Mouse (Mus musculus) c-Kit-positive CD71-negative TER-119-negative erythroid progenitor cells, embryonic 14.5 days (primary cell): ENCODE data around the gene Tenm2.

ENCODE experiments used
- DNase-seq: peaks from one replicate; pipeline ENCODE4 v3.0.0-alpha.2; 2013; ENCODE audit warnings: low read depth

Gene Tenm2

DNA sequence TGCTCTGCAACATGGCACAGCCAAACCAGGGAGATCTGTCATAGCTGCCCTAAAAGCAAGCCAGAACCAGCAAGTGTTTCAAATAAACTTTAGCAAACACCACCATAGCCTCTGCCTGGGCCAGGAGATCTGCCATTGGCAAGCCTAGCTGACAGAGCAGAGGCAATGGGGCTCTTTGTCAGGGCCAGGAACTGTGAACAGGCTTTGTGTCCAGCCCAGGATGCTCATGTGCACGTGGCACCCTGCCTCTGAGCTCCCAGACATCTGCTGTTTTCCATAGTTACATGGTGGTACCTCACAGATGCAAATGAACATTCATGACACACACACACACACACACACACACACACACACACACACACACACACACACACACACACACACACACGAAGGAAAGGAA lies 963.6 kb downstream of the Tenm2 start:
- no peak for DNase-seq

DNA sequence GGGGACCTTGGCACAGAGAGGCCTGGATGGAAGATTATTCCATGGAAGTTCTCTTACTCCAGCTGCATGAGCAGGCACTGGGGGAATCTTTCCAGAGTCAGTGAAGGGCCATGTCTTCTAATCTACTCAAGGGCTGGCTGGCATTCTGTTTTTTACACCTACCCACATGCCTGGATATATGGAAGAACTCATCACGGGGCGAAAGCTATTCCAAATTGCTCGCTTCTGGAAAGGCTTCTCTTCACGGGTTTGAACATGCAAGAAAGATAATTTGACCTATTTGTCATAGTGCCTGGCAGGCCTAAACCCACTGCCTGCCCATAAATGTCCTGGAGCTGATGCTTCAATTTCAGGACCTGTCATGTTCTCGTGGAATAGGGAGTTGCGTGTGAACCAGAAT lies 965.8 kb downstream of the Tenm2 start:
- no peak for DNase-seq

DNA sequence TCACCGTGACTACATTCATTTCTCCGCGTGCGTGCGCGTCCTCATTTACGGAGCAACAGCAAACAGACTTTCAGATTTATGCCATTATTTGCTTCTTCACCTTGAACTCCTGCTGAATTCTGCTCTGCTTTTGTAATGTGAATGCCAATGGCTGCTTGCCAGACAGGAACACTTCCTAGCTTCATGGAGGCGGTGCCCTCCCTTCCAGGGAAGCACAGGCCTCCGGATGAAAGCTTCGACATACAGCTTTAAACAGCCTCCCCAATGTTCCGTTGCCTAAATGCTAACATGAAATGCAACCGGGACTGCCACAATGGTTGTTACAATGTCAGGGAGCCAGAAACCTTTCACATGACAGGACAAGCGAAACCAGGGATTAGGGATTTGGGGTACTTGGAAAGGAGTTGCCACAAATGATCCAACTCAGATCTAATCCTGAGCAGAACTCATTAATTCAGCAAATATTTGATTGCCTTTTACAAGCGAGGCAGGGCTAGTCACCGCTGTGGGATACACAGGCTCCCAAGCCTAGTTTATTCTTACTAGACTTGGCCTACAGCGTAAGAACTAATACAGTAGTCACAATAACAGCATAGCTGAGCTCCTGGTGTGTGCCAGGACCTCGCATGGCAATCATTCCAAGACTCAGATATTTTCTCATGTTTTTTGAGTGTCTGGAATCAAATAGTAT lies 970.8 kb downstream of the Tenm2 start:
- DNase-seq: no peak

DNA sequence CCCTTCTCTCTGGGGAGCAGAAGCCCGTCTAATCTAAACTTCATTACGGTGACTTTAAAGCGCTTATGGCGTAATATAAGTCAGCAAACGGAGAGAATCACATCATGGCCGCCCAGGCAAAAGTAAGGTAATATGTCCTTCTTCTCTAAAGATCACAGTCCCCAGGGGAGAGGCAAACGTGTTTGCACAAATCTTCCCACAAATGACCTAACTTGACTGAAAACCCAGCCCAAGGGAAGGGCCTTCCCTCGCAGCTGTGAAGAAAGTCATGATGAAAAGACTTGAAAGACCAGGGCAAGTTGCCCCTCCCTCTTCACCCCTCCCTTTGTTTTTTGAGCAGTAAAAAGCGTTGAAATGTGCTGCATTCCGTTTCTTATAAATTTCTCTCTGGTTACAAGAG lies 971.9 kb downstream of the Tenm2 start:
- no peak for DNase-seq

DNA sequence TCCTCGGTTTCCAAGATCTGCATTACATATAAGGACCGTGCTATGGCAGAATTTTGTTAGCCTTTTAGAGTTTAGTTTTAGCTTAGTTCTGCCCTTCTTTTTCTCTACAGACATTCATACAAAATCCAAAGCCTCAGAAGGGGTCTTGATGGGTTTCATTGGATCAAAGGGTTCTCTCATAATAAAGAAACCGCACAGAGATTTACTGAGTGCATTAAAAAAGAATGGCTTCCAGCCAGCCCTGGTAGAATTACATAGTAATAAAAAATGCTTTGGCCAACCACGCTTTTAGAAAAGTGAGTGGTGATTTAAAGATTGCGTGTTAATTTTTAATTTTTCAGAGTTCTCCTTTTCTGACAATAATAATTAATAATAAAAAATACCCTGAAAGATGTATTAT lies 978.6 kb downstream of the Tenm2 start:
- DNase-seq: no peak

DNA sequence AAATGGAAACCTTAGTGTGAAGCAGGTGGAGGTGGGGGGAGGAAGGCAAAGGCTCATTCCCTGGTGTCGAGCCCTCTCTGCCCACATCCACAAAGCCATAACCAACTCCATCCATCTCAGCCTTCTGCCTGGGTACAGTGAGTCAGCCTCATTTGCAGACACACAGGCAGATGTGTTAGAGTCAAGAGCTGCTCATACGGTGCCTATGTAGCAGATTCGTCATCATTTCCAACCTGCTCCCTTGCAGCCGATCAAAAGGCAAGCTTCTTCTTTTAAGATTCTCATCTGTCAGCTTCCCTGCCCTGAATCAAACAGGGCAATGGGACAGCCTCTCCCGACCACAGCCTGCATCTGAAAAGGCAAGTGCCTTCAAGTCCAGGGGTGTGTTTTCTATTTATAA lies 979.0 kb downstream of the Tenm2 start:
- no peak for DNase-seq

DNA sequence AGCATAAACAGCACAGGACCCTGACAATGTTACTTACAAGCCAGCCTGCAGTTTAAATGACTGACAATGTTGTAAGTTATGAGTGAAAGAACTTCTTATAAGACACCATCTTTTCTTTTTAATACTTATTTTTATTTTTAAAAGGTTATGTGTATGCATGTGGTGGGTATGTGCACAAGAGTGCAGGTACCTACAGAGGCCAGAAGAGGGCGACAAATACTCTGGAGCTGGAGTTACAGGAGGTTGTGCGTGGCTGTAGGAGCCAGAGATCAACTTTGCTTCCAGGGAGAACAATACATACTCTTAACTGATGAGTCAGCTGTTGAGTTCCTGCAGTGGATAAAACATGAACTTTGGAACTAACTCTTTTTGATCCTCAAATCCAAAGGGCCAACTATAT lies 981.7 kb downstream of the Tenm2 start:
- no peak for DNase-seq

DNA sequence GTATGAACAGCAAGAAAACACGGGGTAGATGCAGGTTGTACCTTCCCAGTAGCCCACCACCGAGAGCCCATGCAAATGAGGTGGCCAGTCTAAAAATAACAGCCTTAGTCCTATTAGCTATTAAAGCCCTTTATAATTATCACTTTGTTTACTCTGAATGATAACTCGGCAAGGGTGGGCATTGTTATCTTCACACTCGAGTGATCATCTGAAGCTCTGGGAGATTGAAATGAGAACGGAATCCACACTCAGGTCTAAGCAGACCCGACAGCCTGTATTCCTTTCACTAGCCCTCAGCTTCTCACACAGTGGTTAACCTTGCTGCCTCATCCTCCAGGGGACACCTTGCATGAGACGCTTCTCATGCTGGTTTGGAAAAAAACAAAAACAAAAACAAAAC lies 985.7 kb downstream of the Tenm2 start:
- DNase-seq: no peak

DNA sequence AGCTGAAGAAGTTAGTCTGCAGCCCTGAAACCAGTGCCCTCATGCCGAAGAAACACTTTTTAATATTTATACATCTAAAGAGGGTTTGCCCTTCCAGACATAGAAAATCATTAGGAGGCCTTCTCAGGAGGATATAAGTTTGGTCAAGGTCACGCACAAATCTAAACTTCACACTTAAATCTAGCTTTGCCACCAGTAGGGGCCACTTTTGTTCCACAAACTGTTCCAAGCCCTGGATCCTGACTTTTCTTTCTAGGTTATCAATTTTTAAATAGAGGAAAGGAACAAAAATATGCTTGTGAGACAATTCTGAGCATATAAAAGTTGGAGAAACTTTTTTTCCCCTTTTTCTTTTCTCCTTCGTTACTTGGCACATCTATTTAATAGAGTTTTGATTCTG lies 989.6 kb downstream of the Tenm2 start:
- DNase-seq: no peak

DNA sequence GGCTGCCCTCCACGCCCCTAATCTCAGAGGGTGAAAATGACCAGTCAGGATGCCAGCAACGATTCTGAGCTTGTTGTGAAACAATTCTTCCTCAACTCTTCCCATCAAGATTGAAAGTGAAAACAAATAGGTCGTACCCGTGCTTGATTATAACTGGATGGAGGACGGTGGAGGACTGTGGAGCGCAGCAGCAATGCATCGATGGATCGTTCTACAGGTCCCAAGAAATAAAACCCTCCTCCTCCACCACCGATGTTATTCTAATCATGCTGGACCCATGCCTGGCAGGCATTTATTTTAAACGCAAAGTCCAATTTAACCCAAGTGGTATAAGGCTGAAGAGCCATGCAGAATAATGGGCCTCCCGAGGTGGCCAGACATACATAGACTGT lies 991.3 kb downstream of the Tenm2 start:
- no peak for DNase-seq

DNA sequence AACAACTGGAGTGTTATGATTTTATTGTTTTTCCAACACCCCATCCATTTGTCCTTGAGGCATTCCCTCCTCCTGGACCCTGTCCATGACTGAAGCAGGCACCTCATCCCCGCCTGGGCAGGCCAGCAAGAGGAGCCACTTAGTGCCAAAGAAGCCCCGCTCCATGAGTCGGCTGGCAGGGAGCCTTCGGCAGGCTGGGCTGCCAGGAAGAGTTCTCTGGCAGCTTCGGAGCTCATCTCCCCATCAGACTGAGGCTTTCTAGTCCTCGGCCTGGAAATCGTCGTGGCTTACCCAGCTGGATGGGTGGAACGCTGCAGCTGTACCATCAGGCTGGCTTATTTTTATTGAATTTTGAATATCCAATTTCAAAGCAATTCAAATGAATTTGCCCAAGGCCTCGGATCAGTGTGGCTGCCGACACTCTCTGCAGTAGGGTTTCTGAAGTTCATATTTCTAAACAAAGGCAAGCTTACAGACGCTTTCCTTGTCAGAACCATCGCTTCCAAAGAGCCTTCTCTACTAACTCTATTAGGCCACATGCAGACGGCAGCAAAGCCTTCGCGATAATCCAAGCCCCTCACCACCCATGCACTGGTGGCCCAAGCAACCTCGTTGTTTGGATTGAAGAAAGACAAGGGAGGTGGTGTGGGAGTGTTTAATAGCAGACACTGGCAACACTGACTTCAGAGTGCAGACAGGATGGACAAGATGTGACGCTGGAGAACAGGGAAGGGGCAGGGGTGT lies 991.8 kb downstream of the Tenm2 start:
- no peak for DNase-seq

DNA sequence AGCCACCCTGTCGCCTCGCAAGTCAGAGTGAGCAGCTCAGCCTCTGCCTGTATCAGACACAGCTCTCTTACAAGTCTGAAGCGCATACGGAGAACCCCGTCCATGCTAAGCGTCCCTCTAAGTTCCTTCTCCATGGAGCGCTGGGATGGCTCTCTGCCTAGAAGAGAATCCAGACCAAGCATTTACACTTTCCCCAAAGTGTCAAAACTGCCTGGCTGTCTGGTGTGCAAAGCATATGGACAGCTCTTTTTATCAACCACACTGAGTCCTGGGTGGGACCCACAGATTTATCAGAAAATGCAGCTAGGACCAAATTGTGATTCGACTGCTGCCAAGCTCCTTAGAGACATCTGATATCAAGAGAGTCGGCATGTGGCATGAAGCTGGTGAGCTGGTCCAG lies 996.9 kb downstream of the Tenm2 start:
- no peak for DNase-seq

DNA sequence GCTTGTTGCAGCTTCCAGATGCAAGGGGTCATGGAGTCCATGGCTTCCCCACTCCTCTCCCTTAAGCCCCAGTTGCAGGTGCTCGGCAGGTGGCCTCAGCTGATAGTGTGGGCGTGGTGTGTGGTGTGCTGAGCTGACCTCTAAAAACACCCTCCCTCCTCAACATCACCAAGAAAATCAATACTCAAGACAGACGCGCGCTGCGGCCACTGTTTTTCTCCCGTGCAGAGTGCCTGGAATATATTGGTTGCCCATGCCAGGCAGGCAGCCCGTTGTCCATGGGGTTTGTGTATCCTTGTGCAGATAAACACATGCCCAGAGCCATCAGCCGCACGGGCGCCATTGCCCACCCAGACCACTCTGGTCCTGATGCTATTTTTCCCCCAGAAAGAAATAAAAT lies 1007.1 kb downstream of the Tenm2 start:
- no peak for DNase-seq

DNA sequence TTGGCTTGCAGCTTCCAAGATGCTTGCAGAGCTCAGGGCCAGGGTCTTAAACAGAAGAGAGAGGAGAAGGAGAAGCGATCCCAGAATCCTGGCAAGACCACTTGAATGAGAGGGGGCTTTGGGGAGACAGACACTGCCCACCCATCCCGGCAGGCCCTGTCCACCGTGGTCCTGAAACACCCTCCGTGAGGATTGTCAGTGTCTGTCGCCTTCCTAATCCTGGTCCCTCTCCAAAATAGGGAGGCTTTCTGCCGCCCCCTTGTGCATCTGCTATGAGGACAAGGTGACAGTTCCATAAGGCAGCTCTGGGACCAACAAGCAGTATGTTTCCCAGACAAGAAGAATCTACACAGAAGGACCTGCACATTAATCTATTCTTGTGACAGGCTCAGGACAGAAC lies 1007.6 kb downstream of the Tenm2 start:
- no peak for DNase-seq

DNA sequence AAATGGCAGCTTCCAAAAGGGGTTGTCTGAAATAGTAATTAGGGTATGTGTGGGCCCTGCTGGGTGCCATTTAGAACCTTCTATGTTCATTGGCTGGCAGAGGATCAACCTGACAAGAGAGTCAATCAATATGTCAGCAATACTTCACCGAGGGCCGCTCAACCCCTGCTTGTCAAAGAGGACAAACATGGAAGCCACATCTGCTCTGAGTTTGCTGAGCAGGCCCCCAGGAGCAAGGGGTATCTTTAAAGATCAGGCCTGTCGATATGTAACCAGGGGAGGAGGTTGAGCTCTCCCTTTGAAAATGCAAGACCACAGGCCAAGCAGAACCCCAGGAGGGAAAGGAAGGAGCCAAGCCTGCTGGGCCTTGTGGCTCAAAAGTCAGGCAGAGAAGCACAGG lies 1009.7 kb downstream of the Tenm2 start:
- DNase-seq: no peak

DNA sequence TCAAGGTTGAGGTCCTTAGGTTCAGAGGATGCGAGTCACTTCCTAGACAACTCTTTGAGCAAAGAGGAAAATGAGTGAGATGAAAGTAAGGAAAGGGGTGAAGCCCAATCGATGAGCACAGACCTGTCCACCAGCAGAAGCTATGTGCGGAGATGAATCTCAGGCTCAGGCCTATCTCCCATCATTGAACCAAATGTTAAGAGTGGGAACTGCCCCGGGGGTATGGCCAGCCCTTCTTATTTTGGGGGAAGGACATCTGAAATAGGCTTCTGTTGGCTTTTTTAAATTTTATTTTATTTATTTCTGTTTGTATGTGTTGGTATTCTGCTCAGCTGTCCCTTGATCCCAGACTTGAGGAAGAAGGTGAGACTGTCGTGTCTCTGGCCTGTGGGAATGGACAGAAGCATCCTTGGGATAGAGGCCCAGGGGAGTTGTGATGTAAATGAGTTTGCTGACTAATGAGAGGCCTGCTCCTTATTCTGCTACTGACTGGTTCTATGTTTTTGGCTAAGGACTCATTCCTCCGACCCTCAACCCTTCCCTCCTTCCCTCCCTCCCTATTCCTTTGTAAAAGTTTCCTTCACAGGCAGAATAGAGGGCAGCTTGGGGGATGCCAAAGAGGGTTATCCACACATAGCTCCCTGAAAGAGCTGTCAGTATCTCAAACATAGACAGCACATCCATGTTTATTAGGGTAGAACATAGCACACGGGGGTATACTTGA lies 1011.9 kb downstream of the Tenm2 start:
- no peak for DNase-seq

DNA sequence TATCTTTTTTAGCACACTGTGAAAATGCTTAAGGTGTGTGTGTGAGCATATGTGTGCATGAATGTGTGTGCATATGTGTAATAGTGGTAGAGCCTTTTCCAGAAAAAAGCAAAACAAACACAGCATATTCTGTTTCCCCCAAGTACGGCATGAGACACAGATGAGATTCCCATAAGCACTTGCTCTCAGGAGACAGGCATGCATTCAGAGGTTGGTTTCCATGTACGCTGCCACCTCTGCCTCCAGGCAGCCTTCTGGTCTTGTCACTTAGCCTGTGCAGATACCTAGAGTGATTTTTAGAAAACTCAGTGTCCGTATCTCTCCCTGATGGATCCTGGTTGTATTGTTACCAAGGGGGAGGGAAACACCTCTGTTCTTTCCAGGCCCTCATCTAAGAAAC lies 1013.7 kb downstream of the Tenm2 start:
- no peak for DNase-seq

DNA sequence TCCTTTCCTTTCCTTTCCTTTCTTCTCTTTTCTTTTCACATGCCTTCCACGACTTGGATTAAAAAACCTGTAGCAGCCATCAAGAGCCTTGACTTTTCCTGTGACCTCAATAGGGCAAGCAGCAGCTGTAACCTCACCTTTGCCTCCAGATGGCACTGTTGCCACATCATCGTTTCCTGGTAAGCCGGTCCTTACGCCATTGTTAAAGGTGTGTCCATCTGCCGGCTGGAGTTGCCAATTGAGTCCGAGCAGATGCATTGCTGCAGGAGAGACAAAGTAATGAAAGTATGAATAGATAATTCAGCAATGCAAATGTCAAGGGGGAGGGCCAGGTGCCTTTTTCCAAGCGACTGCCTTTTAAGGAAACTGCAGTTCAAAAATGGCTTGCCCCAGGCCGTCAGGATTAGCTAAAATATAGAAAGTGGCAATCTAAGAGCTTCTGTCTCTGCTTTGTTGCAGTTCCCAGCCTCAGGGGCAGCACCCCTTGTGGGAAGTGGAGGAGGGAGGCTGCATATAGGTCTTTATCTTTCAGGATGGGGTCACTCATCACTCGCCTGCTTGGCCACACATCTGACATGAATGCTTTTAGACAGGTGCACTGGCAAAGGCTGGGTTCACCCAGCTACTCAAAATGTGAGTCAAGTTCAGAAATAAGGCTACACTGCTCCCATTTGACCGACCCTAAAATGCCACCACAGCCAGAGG lies 1014.3 kb downstream of the Tenm2 start:
- DNase-seq: peak; percentile 50

DNA sequence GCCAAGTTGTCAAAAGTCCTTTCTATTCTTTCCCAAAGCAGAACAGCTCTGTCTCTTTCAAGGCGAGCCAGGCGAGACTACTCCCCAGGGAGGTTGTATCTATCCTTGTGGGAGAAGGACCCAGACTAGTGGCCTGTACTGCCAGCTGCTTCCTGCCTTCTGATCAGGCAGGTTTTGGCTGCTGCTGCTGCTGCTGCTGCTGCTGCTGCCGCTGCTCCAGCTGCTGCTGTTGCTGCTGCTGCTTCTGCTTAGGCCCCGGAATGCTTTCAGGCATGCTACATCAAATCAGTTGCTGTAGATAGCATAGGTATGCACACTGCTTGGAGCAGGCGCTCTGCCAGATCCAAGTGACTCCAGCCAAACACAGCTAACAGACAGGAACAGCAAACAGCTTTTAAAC lies 1015.1 kb downstream of the Tenm2 start:
- DNase-seq: no peak

DNA sequence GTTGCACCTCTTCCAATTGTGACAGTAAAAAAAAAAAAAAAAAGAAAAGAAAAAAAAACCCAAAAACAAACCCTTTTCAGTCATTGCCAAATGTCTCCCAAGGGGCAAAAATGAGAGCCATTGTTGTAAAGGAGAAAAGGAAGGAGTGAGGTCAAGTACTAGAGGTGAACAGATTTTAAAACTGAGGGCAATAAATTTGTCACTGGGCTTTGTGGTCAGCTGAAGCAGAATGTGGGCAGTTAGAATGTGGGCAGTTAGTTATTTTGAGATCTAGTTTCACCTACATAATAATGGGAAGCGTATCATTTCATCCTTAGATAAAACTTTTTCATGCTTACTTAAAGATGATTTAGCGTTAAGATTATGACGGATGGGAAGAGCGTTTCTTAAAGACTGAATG lies 1016.2 kb downstream of the Tenm2 start:
- DNase-seq: no peak

DNA sequence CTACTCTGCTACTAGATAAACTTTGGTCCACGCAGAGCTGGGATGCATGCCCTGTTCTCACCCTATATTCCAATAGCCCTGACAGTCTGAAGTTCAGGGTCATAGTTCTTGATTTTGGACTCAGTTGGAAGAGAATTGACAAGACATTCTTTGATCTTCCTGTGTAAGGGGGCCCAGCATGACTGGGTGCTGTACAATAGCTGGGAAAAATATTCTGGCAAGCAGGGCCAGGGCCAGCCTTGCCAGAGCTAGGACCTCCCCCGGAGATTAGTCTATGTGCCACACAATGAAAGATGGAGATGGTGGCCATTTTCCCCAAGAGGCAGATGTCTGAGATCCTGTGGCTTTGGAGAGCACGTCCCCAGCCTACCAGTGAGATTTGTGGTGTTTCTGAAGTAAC lies 1021.2 kb downstream of the Tenm2 start:
- DNase-seq: no peak

DNA sequence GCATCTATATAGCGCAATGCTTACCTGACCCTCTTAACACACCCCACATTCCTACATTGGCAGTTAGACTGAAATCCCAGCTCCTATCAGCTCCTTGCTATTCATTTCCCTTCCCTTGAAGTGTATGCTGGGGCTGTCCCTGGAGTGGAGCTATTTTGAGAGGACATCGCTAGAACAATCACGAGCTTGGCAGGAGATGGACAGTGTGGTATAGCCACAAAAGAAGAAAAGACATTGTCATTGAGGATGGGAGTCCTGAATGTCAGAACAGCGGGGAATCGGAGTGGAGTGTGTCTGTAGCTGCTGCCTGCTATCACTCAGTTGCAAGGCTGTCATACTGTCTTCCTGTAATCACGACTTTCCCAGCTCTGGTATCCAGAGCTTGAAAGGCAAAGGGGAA lies 1031.4 kb downstream of the Tenm2 start:
- no peak for DNase-seq

DNA sequence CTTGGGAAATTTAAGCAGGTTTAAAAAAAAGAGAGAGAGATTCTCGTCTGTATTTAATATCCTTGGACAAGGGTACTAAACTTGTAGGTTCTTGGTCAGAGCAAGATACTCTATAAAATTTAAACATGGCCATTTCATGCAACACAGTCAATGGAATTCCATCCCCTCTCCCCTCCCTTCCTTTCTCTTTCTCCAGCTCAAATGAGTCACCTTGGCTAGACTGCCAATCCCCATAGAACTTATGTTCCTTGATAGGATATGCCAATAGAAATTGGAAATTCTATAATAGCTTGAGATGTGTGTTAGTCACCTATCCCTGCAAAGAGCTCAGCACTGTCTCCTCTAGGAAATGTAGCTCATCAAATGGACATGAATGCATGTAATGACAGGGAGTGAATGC lies 1031.9 kb downstream of the Tenm2 start:
- no peak for DNase-seq
